Mouse (Mus musculus) cerebellum, postnatal 25 days (tissue): ENCODE results near the gene Eif3c.

Source experiments
- DNase-seq, 2 experiments: peaks; one replicate each; pipeline ENCODE4 v3.0.0; 2021; ENCODE audit warnings: mixed read lengths in 2 of 2

Gene Eif3c

GRCm38 (mm10) chr7:126545631-126546030 lies 20.6 kb downstream of the Eif3c start:
- DNase-seq: no peak

GRCm38 (mm10) chr7:126541661-126542060 lies 24.6 kb downstream of the Eif3c start:
- DNase-seq: no peak

GRCm38 (mm10) chr7:126537820-126538585 lies 28.2 kb downstream of the Eif3c start:
- DNase-seq: peak in 1 of 2 experiments; percentile 34

GRCm38 (mm10) chr7:126536466-126536865 lies 29.7 kb downstream of the Eif3c start:
- DNase-seq: no peak

- DNase-seq: peak; percentile 22 to 43
Measured at GRCm38 (mm10) chr7:126535766-126536165, 30.4 kb downstream of the Eif3c start.

GRCm38 (mm10) chr7:126533434-126533833 lies 32.8 kb downstream of the Eif3c start:
- no peak for DNase-seq

- DNase-seq: peak; percentile 17 to 40
Measured at GRCm38 (mm10) chr7:126528166-126528577, 38.0 kb downstream of the Eif3c start.

GRCm38 (mm10) chr7:126523316-126523715 lies 42.9 kb downstream of the Eif3c start:
- no peak for DNase-seq

- peak in 1 of 2 experiments; percentile 43 for DNase-seq
Measured at GRCm38 (mm10) chr7:126519513-126519912, 46.7 kb downstream of the Eif3c start.

- no peak for DNase-seq
Measured at GRCm38 (mm10) chr7:126518261-126518941, 47.8 kb downstream of the Eif3c start.

- DNase-seq: no peak
Measured at GRCm38 (mm10) chr7:126511287-126511686, 54.9 kb downstream of the Eif3c start.

- no peak for DNase-seq
Measured at GRCm38 (mm10) chr7:126507126-126507778, 59.0 kb downstream of the Eif3c start.

- DNase-seq: no peak
Measured at GRCm38 (mm10) chr7:126504913-126505312, 61.3 kb downstream of the Eif3c start.

- peak; percentile 99 to 100 for DNase-seq
Measured at GRCm38 (mm10) chr7:126503273-126503878, 62.8 kb downstream of the Eif3c start, which contains the start of gene Atxn2l. TSS of gene Atxn2l (minus strand) at chr7:126503437.

- no peak for DNase-seq
Measured at GRCm38 (mm10) chr7:126502751-126503150, 63.5 kb downstream of the Eif3c start.

GRCm38 (mm10) chr7:126502023-126502741 lies 64.0 kb downstream of the Eif3c start:
- DNase-seq: peak; percentile 96 to 97

- DNase-seq: no peak
Measured at GRCm38 (mm10) chr7:126501684-126502022, 64.6 kb downstream of the Eif3c start.

- DNase-seq: no peak
Measured at GRCm38 (mm10) chr7:126499416-126499815, 66.8 kb downstream of the Eif3c start.

- DNase-seq: no peak
Measured at GRCm38 (mm10) chr7:126497966-126498365, 68.2 kb downstream of the Eif3c start.

GRCm38 (mm10) chr7:126496475-126496874 lies 69.7 kb downstream of the Eif3c start:
- DNase-seq: no peak
